Comparison of ENCODE assay signal across 26 mouse cellular contexts in genomic region chr3:28616386-28616785, GRCm38 (mm10).
DNase-seq lines count a peak whose midpoint lies in the region; ATAC-seq lines count a peak whose summit lies in the region.
"Had no signal": no experiment of that assay in that cellular context is flagged by ENCODE, and none has a peak within 500 bp of the region (broad histone marks: within the 10 kb centered on the region; RNA-seq: fewer than 3 reads in every experiment).

No protein-coding gene starts in this region.

- no peaks in the 10 kb centered on the region for H3K27me3 ChIP-seq in hindbrain, embryonic 14.5 days (ENCODE audit: control insufficient read depth, insufficient read depth, low read length)
- H3K27me3 ChIP-seq in hindbrain, embryonic 16.5 days (replicated peaks; ENCODE audit: control insufficient read depth, insufficient read depth, low read length): no peaks in the 10 kb centered on the region
- no peaks in the 10 kb centered on the region for H3K27me3 ChIP-seq in midbrain, embryonic 11.5 days (ENCODE audit: control insufficient read depth, insufficient read depth, low read length)
- no peaks in the 10 kb centered on the region for H3K27me3 ChIP-seq in midbrain, embryonic 13.5 days
- H3K27me3 ChIP-seq in intestine, embryonic 15.5 days (replicated peaks): no peaks in the 10 kb centered on the region
- H3K27me3 ChIP-seq: CH12.LX; hindbrain, embryonic 13.5 days; limb, embryonic 13.5 days; liver, embryonic 13.5 days; lung, embryonic 15.5 days; neural tube, embryonic 12.5 days had no signal

- H3K27ac ChIP-seq in hindbrain, embryonic 14.5 days: no peak overlapping the region
- H3K27ac ChIP-seq in hindbrain, embryonic 16.5 days (ENCODE audit: low read depth, low read length): no peak overlapping the region
- H3K27ac ChIP-seq in midbrain, embryonic 11.5 days (ENCODE audit: low read depth, low read length): no peak overlapping the region
- H3K27ac ChIP-seq in midbrain, embryonic 13.5 days: no peak overlapping the region
- H3K27ac ChIP-seq in intestine, embryonic 15.5 days: no peak overlapping the region
- H3K27ac ChIP-seq: forebrain, embryonic 10.5 days; limb, embryonic 13.5 days; liver, embryonic 13.5 days; lung, embryonic 15.5 days; macrophage; neural tube, embryonic 12.5 days had no signal

- ATAC-seq in hindbrain, embryonic 14.5 days (ENCODE audit: low FRiP score): no peak
- no peak for ATAC-seq in hindbrain, embryonic 16.5 days
- ATAC-seq in midbrain, embryonic 11.5 days (ENCODE audit: low FRiP score): no peak
- no peak for ATAC-seq in midbrain, embryonic 13.5 days
- ATAC-seq in intestine, embryonic 15.5 days: no peak
- ATAC-seq: intestine, embryonic 16.5 days had no signal

- H3K36me3 ChIP-seq in hindbrain, embryonic 14.5 days (replicated peaks; ENCODE audit: control insufficient read depth, insufficient read depth): peaks cover 53% of the 10 kb centered on the region
- H3K36me3 ChIP-seq in hindbrain, embryonic 16.5 days (ENCODE audit: control insufficient read depth, insufficient read depth, low read length): peaks cover 25% of the 10 kb centered on the region
- H3K36me3 ChIP-seq in midbrain, embryonic 11.5 days (ENCODE audit: control insufficient read depth, insufficient read depth, low read length): no peaks in the 10 kb centered on the region
- H3K36me3 ChIP-seq in midbrain, embryonic 13.5 days: peaks cover 43% of the 10 kb centered on the region
- no peaks in the 10 kb centered on the region for H3K36me3 ChIP-seq in intestine, embryonic 15.5 days
- H3K36me3 ChIP-seq: forebrain, embryonic 10.5 days; G1E; limb, embryonic 13.5 days; liver, embryonic 13.5 days; lung, embryonic 15.5 days had no signal

- peak; percentile 31 for DNase-seq in hindbrain, embryonic 14.5 days (ENCODE audit: low spot score)
- peak; percentile 54 for DNase-seq in midbrain, embryonic 11.5 days (ENCODE audit: low spot score, missing footprints)
- DNase-seq in NIH3T3 (ENCODE audit: low read depth): peak; percentile 3
- DNase-seq in fat pad, adult 2 months (ENCODE audit: extremely low read depth, low read depth, low spot score): peak; percentile 3
- DNase-seq: adrenal gland, postnatal 14 days; B cell, adult 2 months; gastrocnemius, postnatal 25 days; heart, adult 18-20 months; kidney, adult 9 months; kidney, postnatal 25 days; layer of hippocampus, postnatal 36 days; liver, embryonic 13.5 days; right cerebral cortex, postnatal 4 days; thymus, postnatal 14 days had no signal

- 89% methylated on average over 1 of the region's 1 CpGs for WGBS in hindbrain, embryonic 14.5 days
- 60% methylated on average over 1 of the region's 1 CpGs for WGBS in hindbrain, embryonic 16.5 days
- 81% methylated on average over 1 of the region's 1 CpGs for WGBS in midbrain, embryonic 11.5 days
- 71% methylated on average over 1 of the region's 1 CpGs for WGBS in midbrain, embryonic 13.5 days
- 49% methylated on average over 1 of the region's 1 CpGs for WGBS in intestine, embryonic 15.5 days

- no peak overlapping the region for H3K9ac ChIP-seq in hindbrain, embryonic 14.5 days
- H3K9ac ChIP-seq in hindbrain, embryonic 16.5 days (ENCODE audit: low read depth, low read length): no peak overlapping the region
- H3K9ac ChIP-seq in midbrain, embryonic 11.5 days (ENCODE audit: low read length): no peak overlapping the region
- no peak overlapping the region for H3K9ac ChIP-seq in midbrain, embryonic 13.5 days (replicated peaks)
- H3K9ac ChIP-seq in intestine, embryonic 15.5 days: no peak overlapping the region
- H3K9ac ChIP-seq: hindbrain, embryonic 13.5 days; limb, embryonic 13.5 days; liver, embryonic 13.5 days; lung, embryonic 15.5 days; neural tube, embryonic 12.5 days had no signal

- no peaks in the 10 kb centered on the region for H3K4me1 ChIP-seq in hindbrain, embryonic 14.5 days (replicated peaks; ENCODE audit: control insufficient read depth, insufficient read depth, low read length)
- H3K4me1 ChIP-seq in hindbrain, embryonic 16.5 days (ENCODE audit: control insufficient read depth, insufficient read depth, low read depth, low read length): no peaks in the 10 kb centered on the region
- no peaks in the 10 kb centered on the region for H3K4me1 ChIP-seq in midbrain, embryonic 11.5 days (ENCODE audit: control insufficient read depth, insufficient read depth, low read length)
- H3K4me1 ChIP-seq in midbrain, embryonic 13.5 days (replicated peaks): 0 out of 2 replicates have a peak, but pooled peaks cover 5% of the 10 kb centered on the region
- H3K4me1 ChIP-seq in intestine, embryonic 15.5 days (replicated peaks): no peaks in the 10 kb centered on the region
- H3K4me1 ChIP-seq: forebrain, embryonic 10.5 days; hindbrain, embryonic 13.5 days; limb, embryonic 13.5 days; liver, embryonic 13.5 days; lung, embryonic 15.5 days; neural tube, embryonic 12.5 days had no signal

- no peak overlapping the region for H3K4me2 ChIP-seq in hindbrain, embryonic 14.5 days (replicated peaks)
- no peak overlapping the region for H3K4me2 ChIP-seq in hindbrain, embryonic 16.5 days (ENCODE audit: low read length)
- no peak overlapping the region for H3K4me2 ChIP-seq in midbrain, embryonic 11.5 days
- H3K4me2 ChIP-seq in midbrain, embryonic 13.5 days (replicated peaks): no peak overlapping the region
- no peak overlapping the region for H3K4me2 ChIP-seq in intestine, embryonic 15.5 days (replicated peaks)
- H3K4me2 ChIP-seq: hindbrain, embryonic 13.5 days; limb, embryonic 13.5 days; liver, embryonic 13.5 days; lung, embryonic 15.5 days; neural tube, embryonic 12.5 days had no signal

- no peaks in the 10 kb centered on the region for H3K9me3 ChIP-seq in hindbrain, embryonic 14.5 days (ENCODE audit: control insufficient read depth, low read length)
- H3K9me3 ChIP-seq in hindbrain, embryonic 16.5 days (ENCODE audit: control insufficient read depth, low read length): no peaks in the 10 kb centered on the region
- H3K9me3 ChIP-seq in midbrain, embryonic 11.5 days (ENCODE audit: control insufficient read depth, low read length): no peaks in the 10 kb centered on the region
- no peaks in the 10 kb centered on the region for H3K9me3 ChIP-seq in midbrain, embryonic 13.5 days
- no peaks in the 10 kb centered on the region for H3K9me3 ChIP-seq in intestine, embryonic 15.5 days
- H3K9me3 ChIP-seq: forebrain, embryonic 10.5 days; G1E; hindbrain, embryonic 13.5 days; limb, embryonic 13.5 days; liver, embryonic 13.5 days; lung, embryonic 15.5 days; neural tube, embryonic 12.5 days had no signal

- no peak overlapping the region for H3K4me3 ChIP-seq in hindbrain, embryonic 14.5 days (replicated peaks; ENCODE audit: low read length)
- no peak overlapping the region for H3K4me3 ChIP-seq in hindbrain, embryonic 16.5 days (ENCODE audit: low read length)
- H3K4me3 ChIP-seq in midbrain, embryonic 11.5 days (ENCODE audit: low read depth, low read length): no peak overlapping the region
- no peak overlapping the region for H3K4me3 ChIP-seq in midbrain, embryonic 13.5 days (replicated peaks)
- H3K4me3 ChIP-seq in intestine, embryonic 15.5 days (replicated peaks): no peak overlapping the region
- H3K4me3 ChIP-seq: forebrain, embryonic 10.5 days; hindbrain, embryonic 13.5 days; limb, embryonic 13.5 days; liver, embryonic 13.5 days; lung, embryonic 15.5 days; neural tube, embryonic 12.5 days had no signal

Comparison
In these comparisons a context has a peak if more than half of its experiments do, and no peak if none do; other contexts are left out.
1. DNase-seq: peak in every context shown above with its lines; median percentile 54 in midbrain, embryonic 11.5 days; 31 in hindbrain, embryonic 14.5 days; 3 in NIH3T3; 3 in fat pad, adult 2 months.